Mouse (Mus musculus) bone marrow macrophage, adult 2 months (primary cell): ENCODE measurements around the gene Csf2rb. TPM values are rescaled to one million over a fixed set of nuclear protein-coding genes. Genes with fewer than 3 reads are reported as not detected.
"Not testable (repeated sequence)": the region's sequence is repeated elsewhere in the genome, so short reads cannot be mapped to it uniquely, and the experiment has no call there.

ENCODE experiments used
- H3K27ac ChIP-seq: 2 replicates; pipeline ENCODE4 v1.5.1; 2012; ENCODE audit warnings: low read depth, low read length; ENCODE audit not compliant: insufficient read depth
- H3K4me1 ChIP-seq: 2 replicates; pipeline ENCODE4 v1.6.1; 2012; ENCODE audit warnings: low read length; ENCODE audit not compliant: control insufficient read depth, insufficient read depth
- H3K4me3 ChIP-seq: 2 replicates; pipeline ENCODE4 v1.5.1; 2012; ENCODE audit warnings: mild to moderate bottlenecking, low read length, moderate library complexity; ENCODE audit not compliant: insufficient read depth
- CTCF ChIP-seq: IDR thresholded peaks from 2 replicates; pipeline ENCODE4 v1.5.1; 2012; ENCODE audit warnings: low read depth, mild to moderate bottlenecking, low read length, moderate library complexity
- POLR2A ChIP-seq: IDR thresholded peaks from 2 replicates; pipeline ENCODE4 v1.6.1; 2012; ENCODE audit warnings: mild to moderate bottlenecking, low read depth, low read length, borderline replicate concordance
- polyA plus RNA-seq: library from polyadenylated mRNA; stranded (reverse); fragments of >200 nt; gene quantifications from 2 replicates; pipeline ENCODE4 v1.2.4, GENCODE M21; 2012; ENCODE audit not compliant: missing spikeins, insufficient read depth, insufficient read length

Gene Csf2rb
- polyA plus RNA-seq, 1 experiment = 193 TPM

GRCm38 (mm10) chr15:78303665-78304233 is 21.8 kb upstream of the Csf2rb start:
- Histone ChIP-seq H3K4me1 (peaks cover 57% of the 10 kb centered on the region), H3K4me3 (peak overlapping the region; percentile 13), H3K27ac (no peak overlapping the region)
- TF ChIP-seq CTCF (no peak), POLR2A (no peak)

GRCm38 (mm10) chr15:78305341-78305933 is 20.1 kb upstream of the Csf2rb start, which contains the start of gene Csf2rb2:
Gene Csf2rb2 (minus strand): TSS chr15:78305721.
- no peak for TF ChIP-seq POLR2A
- no peak for TF ChIP-seq CTCF
- H3K4me3 ChIP-seq = peak within 1 kb of the TSS; percentile 55
- H3K4me1 ChIP-seq = peaks cover 44% of the 10 kb centered on the region
- H3K27ac ChIP-seq = peak within 1 kb of the TSS; percentile 75

GRCm38 (mm10) chr15:78309865-78310264 is 15.7 kb upstream of the Csf2rb start:
- Histone ChIP-seq H3K4me3 (no peak overlapping the region), H3K4me1 (peaks cover 19% of the 10 kb centered on the region), H3K27ac (no peak overlapping the region)
- TF ChIP-seq CTCF = no peak
- TF ChIP-seq POLR2A = no peak

GRCm38 (mm10) chr15:78310971-78311370 is 14.6 kb upstream of the Csf2rb start:
- H3K4me1 ChIP-seq = peaks cover 15% of the 10 kb centered on the region
- no peak overlapping the region for H3K27ac ChIP-seq
- TF ChIP-seq POLR2A (no peak), CTCF (no peak)
- H3K4me3 ChIP-seq = no peak overlapping the region

GRCm38 (mm10) chr15:78312421-78313233 is 12.9 kb upstream of the Csf2rb start:
- H3K27ac ChIP-seq, H3K4me3 ChIP-seq, H3K4me1 ChIP-seq: not testable (repeated sequence)

- H3K4me3 ChIP-seq, H3K27ac ChIP-seq, H3K4me1 ChIP-seq: not testable (repeated sequence)
These were observed 11.9 kb upstream of the Csf2rb start for GRCm38 (mm10) chr15:78313659-78314058.

GRCm38 (mm10) chr15:78318338-78319171 is 7.0 kb upstream of the Csf2rb start:
- H3K27ac ChIP-seq, H3K4me3 ChIP-seq: not testable (repeated sequence)
- peaks cover 20% of the 10 kb centered on the region for H3K4me1 ChIP-seq

GRCm38 (mm10) chr15:78320825-78321496 is 4.6 kb upstream of the Csf2rb start:
- Histone ChIP-seq H3K4me1 (peaks cover 29% of the 10 kb centered on the region), H3K27ac (0 out of 2 replicates have a peak overlapping the region, but pooled peaks have one; percentile 2), H3K4me3 (no peak overlapping the region)
- TF ChIP-seq CTCF (peak; percentile 66), POLR2A (no peak)

- TF ChIP-seq CTCF = no peak
- no peak for TF ChIP-seq POLR2A
- H3K27ac ChIP-seq = no peak overlapping the region
- H3K4me1 ChIP-seq = peaks cover 45% of the 10 kb centered on the region
- H3K4me3 ChIP-seq = no peak overlapping the region
These were observed 2.2 kb upstream of the Csf2rb start for GRCm38 (mm10) chr15:78323366-78323765.
